Mouse (Mus musculus): ENCODE measurements around the gene Arl6. TPM values are rescaled to one million over a fixed set of nuclear protein-coding genes. Genes with fewer than 3 reads are reported as not detected.

Arl6 gene
- total and polyA plus RNA-seq, 3 experiments: not detected

DNA sequence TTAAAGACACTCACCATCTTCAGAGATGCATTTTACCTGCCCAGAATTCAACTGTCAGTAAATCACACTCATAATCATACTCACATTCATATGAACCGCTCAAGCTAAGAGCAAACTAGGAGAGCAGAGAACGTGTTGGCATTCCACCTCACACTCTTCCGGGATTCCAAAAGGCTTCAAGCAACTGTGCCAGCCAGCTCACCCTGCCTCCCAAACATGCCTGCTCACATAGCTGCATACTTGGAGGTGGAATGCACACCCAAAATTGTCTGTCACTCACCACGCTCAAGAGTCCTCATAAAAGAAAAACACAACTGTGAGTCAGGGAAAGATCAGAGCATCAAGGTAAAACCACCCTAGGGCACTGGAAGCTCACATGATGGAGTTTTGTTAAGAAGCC lies 72.8 kb downstream of the Arl6 start:
- TF ChIP-seq ZNF384 (IDR thresholded peaks at IDR 0.05; ENCODE audit: low read depth, low read length): no peak
- no peak for TF ChIP-seq CHD2 (IDR thresholded peaks at IDR 0.05; ENCODE audit: low read length)
- no peak for TF ChIP-seq MYB (IDR thresholded peaks at IDR 0.05; ENCODE audit: low read depth, low read length)
- TF ChIP-seq RCOR1 (IDR thresholded peaks at IDR 0.05; ENCODE audit: low read depth, low read length): no peak
- no peak for TF ChIP-seq SMC3 (IDR thresholded peaks at IDR 0.05; ENCODE audit: low read depth, low read length)
- no peak for TF ChIP-seq POLR2AphosphoS5 (IDR thresholded peaks at IDR 0.05; ENCODE audit: borderline replicate concordance, low read depth, low read length)
- no peak for TF ChIP-seq USF1 (IDR thresholded peaks at IDR 0.05; ENCODE audit: low read depth, low read length)
- no peak for TF ChIP-seq ZMIZ1 (IDR thresholded peaks at IDR 0.05; ENCODE audit: low read depth, low read length)
- no peak for TF ChIP-seq CHD1 (IDR thresholded peaks at IDR 0.05; ENCODE audit: low read depth, low read length)
- no peak for TF ChIP-seq RAD21 (IDR thresholded peaks at IDR 0.05; ENCODE audit: low read depth, low read length)
- TF ChIP-seq ZC3H11A (IDR thresholded peaks at IDR 0.05; ENCODE audit: low read depth, low read length): no peak
- no peak for TF ChIP-seq BHLHE40 (IDR thresholded peaks at IDR 0.05; ENCODE audit: borderline replicate concordance, low read depth, low read length)
- TF ChIP-seq TAL1 (IDR thresholded peaks at IDR 0.05; ENCODE audit: low read length): no peak
- no peak for TF ChIP-seq EP300 (IDR thresholded peaks at IDR 0.05; ENCODE audit: low read depth in 1 of 2, low read length in 2 of 2)
- no peak for TF ChIP-seq GATA1 (IDR thresholded peaks at IDR 0.05; ENCODE audit: low read depth, low read length)
- H3K9me3 ChIP-seq (replicated peaks; ENCODE audit: insufficient read depth, low read length): no peaks in the 10 kb centered on the region
- no peaks in the 10 kb centered on the region; a peak in 2 of 4 replicates for H3K27me3 ChIP-seq (ENCODE audit: control insufficient read depth in 1 of 2, insufficient read depth in 2 of 2, low read length in 2 of 2)
- H3K36me3 ChIP-seq (ENCODE audit: control insufficient read depth in 1 of 2, insufficient read depth in 2 of 2, low read length in 2 of 2): no peaks in the 10 kb centered on the region
- H3K4me3 ChIP-seq (ENCODE audit: control insufficient read depth in 1 of 2, insufficient read depth in 1 of 2, low read depth in 2 of 2, low read length in 2 of 2): no peak overlapping the region
- no peak overlapping the region for H3K27ac ChIP-seq (ENCODE audit: control insufficient read depth, low read depth, low read length)
- H3K9ac ChIP-seq (ENCODE audit: control insufficient read depth, low read depth, low read length, poor library complexity, severe bottlenecking): no peak overlapping the region
- no peaks in the 10 kb centered on the region for H3K4me1 ChIP-seq (ENCODE audit: control insufficient read depth in 1 of 2, insufficient read depth in 2 of 2, low read length in 2 of 2)
- H3K79me2 ChIP-seq (ENCODE audit: control insufficient read depth, insufficient read depth, low read length, poor library complexity): no peaks in the 10 kb centered on the region
- DNase-seq (ENCODE audit: low read depth, low spot score): no peak

DNA sequence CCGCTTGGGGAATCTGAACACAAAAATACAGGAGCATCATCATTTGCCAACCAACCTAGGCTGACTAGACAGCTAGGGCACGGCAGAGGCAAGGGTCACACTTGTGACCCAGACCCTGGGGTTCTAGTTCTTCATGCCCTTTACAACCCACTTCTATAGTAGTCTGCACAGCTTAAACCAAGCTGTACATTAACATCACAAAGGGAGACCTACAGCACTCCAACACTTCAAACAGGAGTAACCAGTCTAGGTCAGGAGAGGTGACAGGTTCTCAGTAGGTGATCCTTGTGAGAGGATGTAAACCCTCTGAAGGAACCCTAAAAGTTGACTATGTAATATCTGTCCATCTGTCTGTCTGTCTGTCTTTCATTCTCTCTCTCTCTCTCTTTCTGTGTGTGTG lies 73.6 kb downstream of the Arl6 start:
- H3K27ac ChIP-seq (ENCODE audit: control insufficient read depth, low read depth, low read length): no peak overlapping the region
- H3K9me3 ChIP-seq (replicated peaks; ENCODE audit: insufficient read depth, low read length): no peaks in the 10 kb centered on the region
- H3K27me3 ChIP-seq (ENCODE audit: control insufficient read depth in 1 of 2, insufficient read depth in 2 of 2, low read length in 2 of 2): no peaks in the 10 kb centered on the region; a peak in 2 of 4 replicates
- H3K4me1 ChIP-seq (ENCODE audit: control insufficient read depth in 1 of 2, insufficient read depth in 2 of 2, low read length in 2 of 2): no peaks in the 10 kb centered on the region
- H3K36me3 ChIP-seq (ENCODE audit: control insufficient read depth in 1 of 2, insufficient read depth in 2 of 2, low read length in 2 of 2): no peaks in the 10 kb centered on the region
- H3K9ac ChIP-seq (ENCODE audit: control insufficient read depth, low read depth, low read length, poor library complexity, severe bottlenecking): no peak overlapping the region
- no peaks in the 10 kb centered on the region for H3K79me2 ChIP-seq (ENCODE audit: control insufficient read depth, insufficient read depth, low read length, poor library complexity)
- no peak for DNase-seq (ENCODE audit: low read depth, low spot score)
- TF ChIP-seq ZMIZ1 (IDR thresholded peaks at IDR 0.05; ENCODE audit: low read depth, low read length) (no peak), POLR2AphosphoS5 (IDR thresholded peaks at IDR 0.05; ENCODE audit: borderline replicate concordance, low read depth, low read length) (no peak)
- no peak overlapping the region for H3K4me3 ChIP-seq (ENCODE audit: control insufficient read depth in 1 of 2, insufficient read depth in 1 of 2, low read depth in 2 of 2, low read length in 2 of 2)

DNA sequence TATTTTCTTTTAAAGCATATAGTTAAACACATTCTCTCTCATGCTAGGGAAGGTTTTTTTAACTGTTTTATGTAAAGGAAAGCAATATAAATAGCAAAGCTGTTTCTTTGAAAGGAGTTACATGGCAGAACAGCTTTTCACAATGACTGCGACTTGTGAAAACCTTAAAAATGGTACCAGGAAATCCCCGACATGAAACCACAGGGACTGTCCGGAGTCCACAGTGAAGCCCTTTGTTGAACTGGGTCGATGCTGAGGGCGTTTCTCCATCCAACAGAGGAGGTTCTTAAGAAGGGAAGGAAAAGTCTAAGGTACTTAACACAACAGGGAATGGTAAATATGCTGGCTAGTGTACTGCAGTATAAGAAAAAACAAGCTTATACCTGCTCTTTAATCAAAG lies 75.2 kb downstream of the Arl6 start:
- no peaks in the 10 kb centered on the region for H3K36me3 ChIP-seq (ENCODE audit: control insufficient read depth in 1 of 2, insufficient read depth in 2 of 2, low read length in 2 of 2)
- no peaks in the 10 kb centered on the region; a peak in 2 of 4 replicates for H3K27me3 ChIP-seq (ENCODE audit: control insufficient read depth in 1 of 2, insufficient read depth in 2 of 2, low read length in 2 of 2)
- no peak for DNase-seq (ENCODE audit: low read depth, low spot score)
- no peaks in the 10 kb centered on the region for H3K4me1 ChIP-seq (ENCODE audit: control insufficient read depth in 1 of 2, insufficient read depth in 2 of 2, low read length in 2 of 2)
- no peaks in the 10 kb centered on the region for H3K9me3 ChIP-seq (replicated peaks; ENCODE audit: insufficient read depth, low read length)
- TF ChIP-seq ZC3H11A (IDR thresholded peaks at IDR 0.05; ENCODE audit: low read depth, low read length) (no peak), GABPA (IDR thresholded peaks at IDR 0.05; ENCODE audit: low read depth, low read length) (no peak), KAT2A (conservative IDR thresholded peaks at IDR 0.05; ENCODE audit: low read depth, low read length) (no peak), EP300 (IDR thresholded peaks at IDR 0.05; ENCODE audit: low read depth in 1 of 2, low read length in 2 of 2) (no peak), GATA1 (IDR thresholded peaks at IDR 0.05; ENCODE audit: low read depth, low read length) (no peak), MEF2A (IDR thresholded peaks at IDR 0.05; ENCODE audit: extremely low read depth, insufficient replicate concordance, low read depth, low read length, poor library complexity, severe bottlenecking) (no peak)
- H3K79me2 ChIP-seq (ENCODE audit: control insufficient read depth, insufficient read depth, low read length, poor library complexity): no peaks in the 10 kb centered on the region
- no peak overlapping the region for H3K9ac ChIP-seq (ENCODE audit: control insufficient read depth, low read depth, low read length, poor library complexity, severe bottlenecking)
- no peak overlapping the region for H3K27ac ChIP-seq (ENCODE audit: control insufficient read depth, low read depth, low read length)
- H3K4me3 ChIP-seq (ENCODE audit: control insufficient read depth in 1 of 2, insufficient read depth in 1 of 2, low read depth in 2 of 2, low read length in 2 of 2): no peak overlapping the region

All from MEL (cell line).